Mouse (Mus musculus) kidney, adult 2 months (tissue): ENCODE data around the gene Olfml2b. TPM values are rescaled to one million over a fixed set of nuclear protein-coding genes. Genes with fewer than 3 reads are reported as not detected.

Experiments
- DNase-seq: peaks from one replicate; pipeline ENCODE4 v3.0.0; 2021
- H3K27ac ChIP-seq: fragments of 200-500 bp; 2 replicates; pipeline ENCODE4 v1.5.1; 2012; ENCODE audit warnings: low read depth, low read length, control low read depth, inconsistent platforms; ENCODE audit not compliant: insufficient read depth
- H3K27me3 ChIP-seq: fragments of 200-500 bp; replicated peaks from 2 replicates; pipeline ENCODE4 v1.6.1; 2012; ENCODE audit warnings: mild to moderate bottlenecking, moderate library complexity, low read length, inconsistent platforms; ENCODE audit not compliant: control insufficient read depth, insufficient read depth
- H3K36me3 ChIP-seq: fragments of 200-500 bp; 2 replicates; pipeline ENCODE4 v1.6.1; 2012; ENCODE audit warnings: mild to moderate bottlenecking, moderate library complexity, low read length, inconsistent platforms; ENCODE audit not compliant: control insufficient read depth, insufficient read depth
- H3K4me1 ChIP-seq: fragments of 200-500 bp; 2 replicates; pipeline ENCODE4 v1.6.1; 2011; ENCODE audit warnings: low read length; ENCODE audit not compliant: control insufficient read depth, insufficient read depth
- H3K4me3 ChIP-seq: fragments of 200-500 bp; 2 replicates; pipeline ENCODE4 v1.5.1; 2011; ENCODE audit warnings: mild to moderate bottlenecking, low read depth, low read length, control low read depth; ENCODE audit not compliant: insufficient read depth
- CTCF ChIP-seq: fragments of 200-500 bp; conservative IDR thresholded peaks from 2 replicates; pipeline ENCODE4 v1.5.1; 2011; ENCODE audit warnings: low read depth, mild to moderate bottlenecking, control low read depth, low read length, moderate library complexity, mixed read lengths; ENCODE audit not compliant: insufficient read depth, insufficient read length
- POLR2A ChIP-seq: fragments of 200-500 bp; IDR thresholded peaks from one replicate; pipeline ENCODE4 v1.6.1; 2011; ENCODE audit warnings: low read depth, low read length, control low read depth
- WGBS: fragments of 180-500 bp; shearing (Covaris S2); methylation state at CpG from one replicate; pipeline ENCODE4 v1.1.7; 2018; 5-methylcytosine and 5-hydroxymethylcytosine counted together
- polyA plus RNA-seq: library from polyadenylated mRNA; depleted of rRNA; stranded (reverse); fragments of >200 nt; gene quantifications from 2 replicates; pipeline ENCODE4 v1.2.3, GENCODE M21; 2012; rRNA removed

Gene Olfml2b
- polyA plus RNA-seq = 4.2 and 5.4 TPM in 2 replicates

DNA sequence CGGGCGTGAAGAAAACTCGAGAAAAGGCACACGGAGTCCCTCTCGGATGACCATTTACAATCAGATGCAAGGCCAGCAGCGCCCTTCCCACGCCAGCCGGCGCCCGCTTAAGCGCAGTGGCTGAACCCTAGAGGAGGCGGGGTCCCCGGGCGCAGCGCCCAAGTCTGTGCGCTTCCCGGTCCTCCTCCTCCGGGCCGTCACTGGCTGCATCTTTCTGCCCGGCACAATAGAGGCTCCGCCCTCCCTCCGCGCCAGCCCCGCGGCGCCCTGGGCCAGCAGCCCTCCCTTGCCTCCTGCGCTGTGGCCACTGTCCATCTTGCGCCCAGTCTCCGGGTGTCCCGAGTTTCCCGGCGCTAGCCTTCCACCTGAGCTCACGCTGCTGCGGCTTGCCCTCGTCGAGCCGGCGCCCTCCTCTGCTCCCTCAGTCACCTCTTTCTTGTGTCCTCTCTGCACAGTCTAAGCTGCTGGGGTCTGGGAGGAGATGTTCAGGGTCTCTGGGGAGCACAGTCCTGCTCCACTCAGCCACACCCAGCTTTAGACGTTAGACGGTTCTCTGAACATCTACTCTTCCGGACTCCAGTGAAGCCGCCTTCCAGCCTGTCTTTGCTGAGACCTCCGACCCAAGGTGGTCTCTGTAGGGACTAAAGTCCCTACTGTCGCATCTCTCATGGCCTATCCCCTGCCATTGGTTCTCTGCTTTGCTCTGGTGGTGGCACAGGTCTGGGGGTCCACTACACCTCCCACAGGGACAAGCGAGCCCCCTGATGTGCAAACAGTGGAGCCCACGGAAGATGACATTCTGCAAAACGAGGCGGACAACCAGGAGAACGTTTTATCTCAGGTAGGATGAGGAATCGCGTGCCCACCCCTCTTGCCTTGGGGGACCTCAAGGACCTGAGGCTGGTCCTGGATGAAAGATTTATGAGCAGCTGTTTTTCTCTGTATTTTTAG is at the start of gene Olfml2b:
Olfml2b (plus strand) TSS at position 278 of the 951 bp plus-strand sequence.
- no peaks in the 10 kb centered on the region for H3K36me3 ChIP-seq
- DNase-seq = peak; percentile 89
- TF ChIP-seq CTCF (no peak), POLR2A (no peak)
- 17% methylated on average over 51 of the region's 51 CpGs for WGBS
- H3K4me1 ChIP-seq = no peaks in the 10 kb centered on the region
- H3K27me3 ChIP-seq = no peaks in the 10 kb centered on the region
- no peak within 1 kb of the TSS for H3K27ac ChIP-seq
- H3K4me3 ChIP-seq = peak within 1 kb of the TSS; percentile 65

DNA sequence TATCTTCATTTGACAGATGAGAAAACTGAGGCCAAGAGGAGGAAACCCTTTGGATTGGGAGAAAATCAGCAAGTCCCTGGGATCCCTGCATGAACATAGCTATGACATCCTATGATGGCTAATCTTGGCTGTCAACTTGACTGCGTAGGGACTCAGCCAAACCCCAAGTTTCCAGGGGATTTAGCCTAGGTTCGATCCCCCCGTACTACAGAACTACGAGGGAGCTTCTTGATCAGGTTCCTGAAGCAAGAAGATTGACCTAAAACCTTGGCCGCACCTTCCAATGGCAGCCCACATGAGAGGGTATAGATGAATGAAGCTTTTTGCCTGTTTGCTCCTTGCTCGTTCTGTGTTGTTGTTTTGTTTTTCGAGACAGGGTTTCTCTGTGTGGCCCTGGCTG is 49.8 kb upstream of the Olfml2b start:
- no peak for TF ChIP-seq POLR2A
- no peak for TF ChIP-seq CTCF
- no peak overlapping the region for H3K27ac ChIP-seq
- no peak for DNase-seq
- H3K4me3 ChIP-seq = no peak overlapping the region
- 98% methylated on average over 7 of the region's 7 CpGs for WGBS
- no peaks in the 10 kb centered on the region for H3K36me3 ChIP-seq
- H3K27me3 ChIP-seq = no peaks in the 10 kb centered on the region
- H3K4me1 ChIP-seq = no peaks in the 10 kb centered on the region; the same call in 1 of the 2 replicates

DNA sequence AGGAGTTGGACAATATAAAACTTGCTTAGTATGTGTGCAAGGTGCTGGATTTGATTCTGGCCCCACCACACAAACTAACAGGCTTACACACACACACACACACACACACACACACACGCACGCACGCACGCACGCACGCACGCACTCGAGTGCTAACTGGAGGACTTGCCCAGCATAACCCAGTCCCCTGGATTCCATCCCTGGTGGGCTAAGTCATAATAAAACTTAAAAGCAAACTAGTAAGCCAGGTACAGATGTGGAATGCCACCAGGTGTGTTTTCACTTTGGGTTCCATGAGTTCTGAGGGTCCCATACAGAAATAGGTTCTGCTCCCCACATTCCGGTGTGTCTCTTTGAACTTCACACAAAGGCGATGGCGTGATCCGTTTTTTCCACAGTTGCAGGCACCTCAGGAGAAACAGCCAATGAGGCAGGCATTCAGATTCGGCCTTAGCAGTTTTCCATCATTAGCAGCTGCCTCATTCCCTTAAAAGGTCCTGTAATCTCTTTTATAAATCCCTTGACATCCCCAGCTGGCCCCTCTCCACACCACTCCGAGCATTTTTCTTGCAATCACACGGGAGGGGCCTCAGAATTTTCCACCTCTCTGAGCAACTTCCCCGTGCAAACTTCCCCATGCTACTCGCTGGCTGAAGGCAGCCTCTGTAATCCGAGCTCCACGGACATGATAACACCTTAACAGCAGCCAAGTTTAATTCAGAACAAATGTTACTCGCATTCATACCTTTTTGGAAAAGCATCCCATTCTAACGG is 38.9 kb upstream of the Olfml2b start:
- H3K27ac ChIP-seq = no peak overlapping the region
- no peaks in the 10 kb centered on the region for H3K4me1 ChIP-seq
- no peak for DNase-seq
- no peaks in the 10 kb centered on the region for H3K27me3 ChIP-seq
- no peaks in the 10 kb centered on the region for H3K36me3 ChIP-seq
- TF ChIP-seq CTCF (no peak), POLR2A (no peak)
- WGBS = 71% methylated on average over 21 of the region's 21 CpGs
- H3K4me3 ChIP-seq = no peak overlapping the region

DNA sequence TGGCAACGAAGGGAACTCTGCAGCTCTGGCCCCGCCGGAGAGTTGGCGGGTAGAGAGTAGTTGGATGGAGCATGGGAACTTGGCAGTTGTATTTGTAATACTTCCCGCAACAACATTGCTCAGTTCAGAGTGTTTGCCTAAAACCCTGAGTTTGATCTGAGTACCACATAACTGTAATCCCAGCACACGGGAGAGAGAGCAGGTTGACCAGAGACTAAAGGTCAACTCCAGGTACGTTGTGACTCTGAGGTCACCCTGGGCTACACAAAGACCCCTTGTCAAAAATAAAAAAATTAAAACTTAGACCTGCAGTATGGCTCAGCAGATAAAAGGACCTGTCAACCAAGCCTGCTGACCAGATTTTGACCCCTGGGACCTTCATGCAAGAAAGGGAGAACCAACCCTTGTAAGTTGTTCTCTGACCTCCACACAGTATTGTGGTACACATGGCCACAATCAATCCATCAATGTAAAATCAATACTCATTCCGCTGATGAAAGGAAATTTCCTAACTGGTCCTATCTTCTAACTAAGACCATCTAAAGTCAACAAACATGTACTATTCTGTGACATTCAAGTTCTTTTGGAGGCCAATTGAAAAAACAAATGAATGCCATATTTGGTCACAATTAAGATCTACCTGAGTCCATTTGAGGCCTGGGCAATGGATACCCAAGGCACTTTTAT is 37.0 kb upstream of the Olfml2b start:
- no peaks in the 10 kb centered on the region for H3K4me1 ChIP-seq
- H3K4me3 ChIP-seq = no peak overlapping the region
- TF ChIP-seq CTCF = no peak
- no peaks in the 10 kb centered on the region for H3K36me3 ChIP-seq
- no peaks in the 10 kb centered on the region for H3K27me3 ChIP-seq
- no peak overlapping the region for H3K27ac ChIP-seq
- WGBS = 93% methylated on average over 8 of the region's 8 CpGs
- DNase-seq = no peak

DNA sequence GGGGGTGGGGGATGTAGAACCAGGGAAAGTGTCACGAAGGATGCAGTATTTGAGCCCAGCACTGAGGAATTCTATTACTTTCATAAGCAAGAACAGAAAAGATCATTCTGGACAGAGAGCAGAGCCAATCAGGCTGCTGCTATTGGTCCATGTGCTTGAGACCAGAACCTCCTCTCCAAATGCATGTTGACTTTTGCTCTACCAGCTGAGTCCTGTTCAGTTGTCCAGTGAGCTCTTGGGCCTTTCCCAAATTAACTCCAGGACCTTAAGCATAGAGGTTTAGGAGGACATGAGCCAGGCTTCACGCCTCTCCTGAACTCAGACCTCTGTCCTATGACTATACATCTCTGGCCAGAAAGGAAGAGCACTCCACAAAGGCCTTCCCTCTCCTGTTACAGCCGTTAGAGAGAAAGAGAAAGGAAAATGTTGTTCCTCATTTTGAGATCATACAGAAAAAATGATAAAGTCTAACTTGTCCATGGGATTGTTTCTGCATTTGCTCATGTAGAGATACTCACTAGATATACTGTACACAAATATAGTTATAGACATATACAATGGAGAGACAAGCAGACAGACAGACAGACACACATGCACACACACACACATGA is 35.8 kb upstream of the Olfml2b start:
- TF ChIP-seq POLR2A (no peak), CTCF (no peak)
- no peaks in the 10 kb centered on the region for H3K4me1 ChIP-seq
- no peak overlapping the region for H3K4me3 ChIP-seq
- H3K27ac ChIP-seq = no peak overlapping the region
- DNase-seq = no peak
- H3K36me3 ChIP-seq = no peaks in the 10 kb centered on the region
- 69% methylated on average over 3 of the region's 3 CpGs for WGBS
- H3K27me3 ChIP-seq = no peaks in the 10 kb centered on the region

DNA sequence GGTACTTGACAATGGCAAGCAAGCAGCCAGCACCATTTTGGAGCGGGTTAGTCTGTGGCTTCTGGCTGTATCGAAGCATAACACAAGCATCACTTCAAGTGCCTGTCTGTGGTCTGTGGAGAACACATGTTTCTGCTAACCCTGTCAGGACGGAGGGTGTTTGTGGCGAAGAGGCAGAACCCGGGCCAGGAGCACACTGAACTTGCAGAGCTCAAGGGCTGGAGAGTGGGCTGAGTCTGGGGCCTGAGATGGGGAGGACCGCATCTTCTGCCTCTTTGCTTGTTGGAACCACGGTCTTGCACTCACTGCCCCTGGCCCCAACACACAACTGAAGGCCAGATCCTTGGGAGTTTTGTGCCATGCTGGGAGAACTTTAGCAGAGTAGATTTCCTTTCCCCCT is 34.5 kb upstream of the Olfml2b start:
- WGBS = 87% methylated on average over 7 of the region's 7 CpGs

DNA sequence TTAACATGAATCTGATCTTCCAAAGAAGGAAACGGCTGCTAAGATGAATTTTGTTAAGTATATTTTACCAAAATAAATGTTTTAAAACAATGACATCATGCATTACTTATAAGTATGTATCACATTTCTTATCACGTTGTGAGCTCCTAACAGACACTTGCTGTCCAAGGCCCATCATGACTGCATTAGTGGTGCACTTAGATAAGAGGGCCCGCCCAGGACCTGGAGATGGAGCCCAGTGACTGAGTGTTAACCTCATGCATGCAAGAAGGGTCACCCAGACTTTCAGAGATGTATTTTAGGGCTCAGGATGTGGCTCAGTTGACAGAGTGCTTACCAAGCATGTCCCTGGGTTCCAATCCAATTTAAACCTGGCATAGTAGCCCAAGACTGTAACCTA is 34.0 kb upstream of the Olfml2b start:
- H3K36me3 ChIP-seq = no peaks in the 10 kb centered on the region
- no peaks in the 10 kb centered on the region for H3K4me1 ChIP-seq
- 92% methylated on average over 3 of the region's 3 CpGs for WGBS
- H3K4me3 ChIP-seq = no peak overlapping the region
- H3K27ac ChIP-seq = no peak overlapping the region
- TF ChIP-seq POLR2A (no peak), CTCF (no peak)
- DNase-seq = no peak
- no peaks in the 10 kb centered on the region for H3K27me3 ChIP-seq

More for the DNA sequence above, 34.5 kb upstream of the Olfml2b start:
- H3K27ac ChIP-seq = no peak overlapping the region
- no peaks in the 10 kb centered on the region for H3K36me3 ChIP-seq
- H3K4me3 ChIP-seq = no peak overlapping the region
- H3K27me3 ChIP-seq = no peaks in the 10 kb centered on the region
- no peaks in the 10 kb centered on the region for H3K4me1 ChIP-seq
- TF ChIP-seq CTCF = no peak
- no peak for TF ChIP-seq POLR2A
- no peak for DNase-seq
